Mouse (Mus musculus): ENCODE data around the gene Tmem47.

GRCm38 (mm10) chrX:81147416-81147815 lies 76.9 kb downstream of the Tmem47 start:
- no peak for TF ChIP-seq NANOG (IDR thresholded peaks at IDR 0.05; ENCODE audit: borderline replicate concordance, low read length)
- no peak for TF ChIP-seq CTCF (conservative IDR thresholded peaks at IDR 0.05; ENCODE audit: low read length)
- no peak for TF ChIP-seq POU5F1 (IDR thresholded peaks at IDR 0.05; ENCODE audit: borderline replicate concordance, low read length)

Data from E14TG2a.4 (cell line).